Mouse (Mus musculus): ENCODE results near the gene Cox6b2. TPM values are rescaled to one million over a fixed set of nuclear protein-coding genes. Genes with fewer than 3 reads are reported as not detected.

Gene Cox6b2
- total RNA-seq, 2 experiments from 2014 or later = 283 to 377 TPM

- ATAC-seq (replicated peaks; ENCODE audit: low FRiP score, low TSS enrichment, poor library complexity, severe bottlenecking) = no peak
These were observed 18.3 kb upstream of the Cox6b2 start, which contains the start of gene Fam71e2 for GRCm38 (mm10) chr7:4771202-4771601. Fam71e2 (minus strand) TSS chr7:4771302.

GRCm38 (mm10) chr7:4764946-4765710 is 12.2 kb upstream of the Cox6b2 start:
- no peak for ATAC-seq (replicated peaks; ENCODE audit: low FRiP score, low TSS enrichment, poor library complexity, severe bottlenecking)

- no peak for ATAC-seq (replicated peaks; ENCODE audit: low FRiP score, low TSS enrichment, poor library complexity, severe bottlenecking)
These were observed 6.8 kb upstream of the Cox6b2 start for GRCm38 (mm10) chr7:4759670-4760069.

GRCm38 (mm10) chr7:4751971-4752820 is 698 bp downstream of the Cox6b2 start:
- peak; percentile 56 for ATAC-seq (replicated peaks; ENCODE audit: low FRiP score, low TSS enrichment, poor library complexity, severe bottlenecking)

- ATAC-seq (replicated peaks; ENCODE audit: low FRiP score, low TSS enrichment, poor library complexity, severe bottlenecking) = no peak
These were observed 3.7 kb downstream of the Cox6b2 start for GRCm38 (mm10) chr7:4749169-4749568.

- ATAC-seq (replicated peaks; ENCODE audit: low FRiP score, low TSS enrichment, poor library complexity, severe bottlenecking) = no peak
These were observed 4.6 kb downstream of the Cox6b2 start for GRCm38 (mm10) chr7:4748321-4748720.

- peak; percentile 64 for ATAC-seq (replicated peaks; ENCODE audit: low FRiP score, low TSS enrichment, poor library complexity, severe bottlenecking)
These were observed 5.6 kb downstream of the Cox6b2 start for GRCm38 (mm10) chr7:4747156-4747899.

GRCm38 (mm10) chr7:4746326-4746980 is 6.4 kb downstream of the Cox6b2 start:
- no peak for ATAC-seq (replicated peaks; ENCODE audit: low FRiP score, low TSS enrichment, poor library complexity, severe bottlenecking)

- ATAC-seq (replicated peaks; ENCODE audit: low FRiP score, low TSS enrichment, poor library complexity, severe bottlenecking) = no peak
These were observed 8.0 kb downstream of the Cox6b2 start for GRCm38 (mm10) chr7:4744886-4745285.

- ATAC-seq (replicated peaks; ENCODE audit: low FRiP score, low TSS enrichment, poor library complexity, severe bottlenecking) = no peak
These were observed 9.5 kb downstream of the Cox6b2 start for GRCm38 (mm10) chr7:4743354-4743753.

GRCm38 (mm10) chr7:4742482-4742819 is 10.4 kb downstream of the Cox6b2 start:
- no peak for ATAC-seq (replicated peaks; ENCODE audit: low FRiP score, low TSS enrichment, poor library complexity, severe bottlenecking)

GRCm38 (mm10) chr7:4741672-4742481 is 11.0 kb downstream of the Cox6b2 start:
- ATAC-seq (replicated peaks; ENCODE audit: low FRiP score, low TSS enrichment, poor library complexity, severe bottlenecking) = no peak

- ATAC-seq (replicated peaks; ENCODE audit: low FRiP score, low TSS enrichment, poor library complexity, severe bottlenecking) = 0 out of 2 replicates have a peak, but pooled peaks have one; percentile 34
These were observed 11.7 kb downstream of the Cox6b2 start for GRCm38 (mm10) chr7:4741151-4741550.

GRCm38 (mm10) chr7:4740309-4740727 is 12.6 kb downstream of the Cox6b2 start:
- ATAC-seq (replicated peaks; ENCODE audit: low FRiP score, low TSS enrichment, poor library complexity, severe bottlenecking) = no peak

- peak; percentile 84 for ATAC-seq (replicated peaks; ENCODE audit: low FRiP score, low TSS enrichment, poor library complexity, severe bottlenecking)
These were observed 13.2 kb downstream of the Cox6b2 start, which contains the start of gene Kmt5c for GRCm38 (mm10) chr7:4739544-4740275. Kmt5c (plus strand) TSS chr7:4740115.

GRCm38 (mm10) chr7:4739041-4739543 is 13.8 kb downstream of the Cox6b2 start:
- no peak for ATAC-seq (replicated peaks; ENCODE audit: low FRiP score, low TSS enrichment, poor library complexity, severe bottlenecking)

- peak; percentile 93 for ATAC-seq (replicated peaks; ENCODE audit: low FRiP score, low TSS enrichment, poor library complexity, severe bottlenecking)
These were observed 19.9 kb downstream of the Cox6b2 start for GRCm38 (mm10) chr7:4732968-4733392.

GRCm38 (mm10) chr7:4731090-4731489 is 21.8 kb downstream of the Cox6b2 start:
- ATAC-seq (replicated peaks; ENCODE audit: low FRiP score, low TSS enrichment, poor library complexity, severe bottlenecking) = no peak

All from megakaryocyte-erythroid progenitor cell, adult 5-6 weeks (primary cell).